Mouse (Mus musculus): ENCODE measurements at regions not wholly inside any gene's neighbourhood (a gene's known extent, or its start where the extent isn't known, plus 50 kb on each side); places are given as distances from the start of the nearest gene placed in this dataset.

DNA sequence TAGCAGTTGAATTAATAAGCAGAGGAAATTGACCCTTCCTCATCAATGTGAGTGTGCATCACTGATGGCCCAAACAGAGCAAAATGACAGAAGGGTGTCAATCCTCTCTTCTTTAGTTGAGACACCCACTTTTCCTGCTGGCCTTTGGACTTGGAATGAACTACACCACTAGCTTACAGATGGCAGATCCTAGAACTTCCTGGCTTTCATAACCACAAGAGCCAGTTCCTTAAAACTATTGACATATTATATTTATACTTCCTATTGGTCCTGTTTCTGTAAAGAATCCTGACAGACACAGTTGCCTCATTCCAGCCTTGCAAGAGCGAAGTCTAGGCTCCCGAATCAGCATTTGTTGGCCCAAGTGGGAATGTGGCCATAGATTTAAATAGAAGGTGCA is 185.4 kb upstream of the Eif4g2 start:
- WGBS (ENCODE audit: insufficient replicate concordance), result 59% methylated on average over 2 of the region's 2 CpGs
- no peaks in the 10 kb centered on the region for H3K4me1 ChIP-seq (replicated peaks; ENCODE audit: control insufficient read depth in 2 of 2, insufficient read depth in 2 of 2, low read length in 1 of 2)
- no peaks in the 10 kb centered on the region for H3K36me3 ChIP-seq (replicated peaks; ENCODE audit: control insufficient read depth, insufficient read depth, low read depth)
- ATAC-seq (ENCODE audit: insufficient read depth), result no peak
- no peak overlapping the region for H3K4me2 ChIP-seq (ENCODE audit: low read depth)
- H3K27me3 ChIP-seq (ENCODE audit: control insufficient read depth, insufficient read depth, low read length), result no peaks in the 10 kb centered on the region
- no peak overlapping the region for H3K27ac ChIP-seq
- H3K9ac ChIP-seq (replicated peaks), result no peak overlapping the region
- no peak overlapping the region for H3K4me3 ChIP-seq (ENCODE audit: insufficient read depth in 1 of 2, low read depth in 2 of 2, low read length in 2 of 2)
- DNase-seq (ENCODE audit: low read depth in 3 of 3, low spot score in 3 of 3), result no peak
- H3K9me3 ChIP-seq (ENCODE audit: control insufficient read depth, low read length), result no peaks in the 10 kb centered on the region
- TF ChIP-seq CTCF (IDR thresholded peaks at IDR 0.05; ENCODE audit: low read depth) (no peak), EP300 (IDR thresholded peaks at IDR 0.05; ENCODE audit: low read depth) (no peak)

DNA sequence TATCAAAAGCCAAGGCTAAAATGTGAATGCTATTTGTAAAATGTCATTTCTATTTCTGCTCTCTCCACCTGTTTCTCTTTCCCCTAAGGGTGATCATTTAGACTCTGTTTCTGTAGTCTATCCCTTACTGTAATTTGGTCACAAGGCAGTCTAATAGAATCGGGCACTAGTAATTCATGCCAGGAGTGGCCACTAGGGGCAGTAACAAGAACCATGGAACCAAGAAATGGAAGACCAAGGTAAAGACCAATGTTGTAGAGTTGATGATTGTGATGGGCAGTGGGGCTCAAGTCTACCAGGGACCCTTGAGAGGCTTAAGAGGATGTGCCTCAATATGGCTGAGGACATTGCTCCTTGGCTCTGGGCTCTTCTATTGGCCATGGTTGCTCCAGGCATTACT is 180.5 kb upstream of the Eif4g2 start:
- Histone ChIP-seq H3K9me3 (ENCODE audit: control insufficient read depth, low read length) (no peaks in the 10 kb centered on the region), H3K27ac (no peak overlapping the region), H3K27me3 (ENCODE audit: control insufficient read depth, insufficient read depth, low read length) (no peaks in the 10 kb centered on the region), H3K4me2 (ENCODE audit: low read depth) (no peak overlapping the region), H3K4me1 (replicated peaks; ENCODE audit: control insufficient read depth in 2 of 2, insufficient read depth in 2 of 2, low read length in 1 of 2) (no peaks in the 10 kb centered on the region), H3K4me3 (ENCODE audit: insufficient read depth in 1 of 2, low read depth in 2 of 2, low read length in 2 of 2) (no peak overlapping the region), H3K36me3 (replicated peaks; ENCODE audit: control insufficient read depth, insufficient read depth, low read depth) (no peaks in the 10 kb centered on the region), H3K9ac (replicated peaks) (no peak overlapping the region)
- DNase-seq (ENCODE audit: low read depth in 3 of 3, low spot score in 3 of 3) (peak in 1 of 3 experiments; percentile 4), ATAC-seq (ENCODE audit: insufficient read depth) (no peak)
- WGBS (ENCODE audit: insufficient replicate concordance), result 58% methylated on average over 1 of the region's 1 CpGs
- TF ChIP-seq EP300 (IDR thresholded peaks at IDR 0.05; ENCODE audit: low read depth) (no peak), CTCF (IDR thresholded peaks at IDR 0.05; ENCODE audit: low read depth) (peak; percentile 61)

DNA sequence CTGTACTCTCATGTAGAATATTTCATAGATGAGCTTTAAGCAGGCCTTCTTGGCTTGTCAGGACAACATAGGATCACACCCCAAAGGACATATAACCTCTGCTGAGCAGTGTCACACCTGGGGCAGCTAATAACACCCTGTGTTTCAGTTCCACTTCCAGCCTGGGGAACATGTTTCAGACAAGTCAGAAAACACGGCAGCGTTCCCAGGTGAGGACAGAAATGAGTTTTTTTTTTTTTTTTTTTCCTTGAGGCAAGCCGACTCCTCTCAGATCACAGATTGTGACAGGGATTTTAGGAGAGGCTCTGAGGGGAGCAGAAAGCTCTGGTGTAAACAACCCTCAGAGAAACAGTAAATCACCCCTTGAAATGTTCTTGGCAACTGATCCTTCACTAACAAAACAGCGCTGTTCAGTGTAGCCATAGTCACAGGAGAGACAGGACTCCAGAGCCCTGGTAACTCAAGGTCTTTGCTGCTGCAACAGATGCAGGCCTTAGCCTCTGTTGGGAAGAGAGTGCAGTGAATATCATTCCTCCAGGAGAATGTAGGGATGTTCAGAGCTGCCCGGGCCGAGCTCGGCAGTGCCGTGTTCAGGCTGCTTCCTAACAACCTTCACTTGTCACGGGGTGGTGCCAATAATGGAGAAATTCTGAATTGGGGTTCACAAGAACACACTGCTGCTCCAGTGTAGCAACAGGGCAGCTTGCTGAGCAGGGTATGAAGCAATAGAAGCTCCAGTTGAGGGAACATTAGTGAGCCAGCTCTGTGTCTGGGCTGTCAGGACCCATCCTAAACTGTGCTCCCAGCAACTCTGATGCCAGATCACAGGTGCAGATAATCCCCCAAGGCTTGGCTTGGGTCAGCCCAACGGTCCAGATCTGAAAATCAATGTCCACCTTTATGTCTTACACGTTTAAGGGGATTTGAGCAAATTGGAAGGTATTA is 177.1 kb upstream of the Eif4g2 start:
- Histone ChIP-seq H3K4me1 (replicated peaks; ENCODE audit: control insufficient read depth in 2 of 2, insufficient read depth in 2 of 2, low read length in 1 of 2) (no peaks in the 10 kb centered on the region), H3K27ac (no peak overlapping the region), H3K4me3 (ENCODE audit: insufficient read depth in 1 of 2, low read depth in 2 of 2, low read length in 2 of 2) (no peak overlapping the region), H3K36me3 (replicated peaks; ENCODE audit: control insufficient read depth, insufficient read depth, low read depth) (no peaks in the 10 kb centered on the region), H3K9ac (replicated peaks) (no peak overlapping the region), H3K27me3 (ENCODE audit: control insufficient read depth, insufficient read depth, low read length) (no peaks in the 10 kb centered on the region), H3K4me2 (ENCODE audit: low read depth) (no peak overlapping the region), H3K9me3 (ENCODE audit: control insufficient read depth, low read length) (no peaks in the 10 kb centered on the region)
- no peak for ATAC-seq (ENCODE audit: insufficient read depth)
- TF ChIP-seq EP300 (IDR thresholded peaks at IDR 0.05; ENCODE audit: low read depth), result no peak
- TF ChIP-seq CTCF (IDR thresholded peaks at IDR 0.05; ENCODE audit: low read depth), result no peak
- WGBS (ENCODE audit: insufficient replicate concordance), result 66% methylated on average over 11 of the region's 11 CpGs
- DNase-seq (ENCODE audit: low read depth in 3 of 3, low spot score in 3 of 3), result no peak

DNA sequence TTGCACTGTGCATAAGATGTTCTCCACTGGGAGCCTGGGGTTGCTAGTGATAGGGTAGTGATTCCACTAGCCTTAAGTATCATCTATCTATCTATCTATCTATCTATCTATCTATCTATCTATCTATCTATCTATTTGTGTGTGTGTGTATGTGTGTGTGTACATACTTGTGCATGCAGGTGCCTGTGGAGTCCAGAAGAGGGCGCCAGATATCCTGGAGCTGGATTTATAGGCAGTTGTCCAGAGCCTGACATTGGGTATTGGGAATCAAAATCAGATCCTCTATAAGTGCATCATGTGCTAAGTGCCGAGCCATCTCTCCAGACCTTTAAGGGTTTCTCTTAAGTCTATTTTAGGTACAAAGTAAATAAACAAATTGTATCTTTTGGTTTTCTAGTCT is 175.0 kb upstream of the Eif4g2 start:
- WGBS (ENCODE audit: insufficient replicate concordance), result 56% methylated on average over 2 of the region's 2 CpGs
- H3K36me3 ChIP-seq (replicated peaks; ENCODE audit: control insufficient read depth, insufficient read depth, low read depth), result no peaks in the 10 kb centered on the region
- H3K9me3 ChIP-seq (ENCODE audit: control insufficient read depth, low read length), result no peaks in the 10 kb centered on the region
- DNase-seq (ENCODE audit: low read depth in 3 of 3, low spot score in 3 of 3), result no peak
- H3K4me2 ChIP-seq (ENCODE audit: low read depth), result no peak overlapping the region
- TF ChIP-seq EP300 (IDR thresholded peaks at IDR 0.05; ENCODE audit: low read depth) (no peak), CTCF (IDR thresholded peaks at IDR 0.05; ENCODE audit: low read depth) (peak; percentile 26)
- no peak for ATAC-seq (ENCODE audit: insufficient read depth)
- no peak overlapping the region for H3K4me3 ChIP-seq (ENCODE audit: insufficient read depth in 1 of 2, low read depth in 2 of 2, low read length in 2 of 2)
- H3K27ac ChIP-seq, result no peak overlapping the region
- no peaks in the 10 kb centered on the region for H3K4me1 ChIP-seq (replicated peaks; ENCODE audit: control insufficient read depth in 2 of 2, insufficient read depth in 2 of 2, low read length in 1 of 2)
- H3K9ac ChIP-seq (replicated peaks), result no peak overlapping the region
- H3K27me3 ChIP-seq (ENCODE audit: control insufficient read depth, insufficient read depth, low read length), result no peaks in the 10 kb centered on the region

DNA sequence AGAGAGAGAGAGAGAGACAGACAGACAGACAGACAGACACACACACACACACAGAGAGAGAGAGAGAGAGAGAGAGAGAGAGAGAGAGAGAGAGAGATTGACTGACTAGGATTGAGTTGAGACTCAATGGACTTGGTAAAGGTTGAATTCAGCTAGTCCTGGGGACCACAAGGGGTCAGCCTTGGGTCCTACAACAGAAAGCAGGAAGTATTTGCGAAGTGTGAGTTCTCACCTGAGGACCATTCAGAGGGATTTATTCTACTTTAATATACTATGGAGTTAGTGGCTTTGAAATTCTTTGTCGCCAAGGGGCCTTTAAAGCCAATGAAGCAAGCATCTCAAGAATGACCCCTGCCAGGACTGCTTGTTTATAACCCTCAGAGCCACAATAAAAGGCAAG is 173.4 kb upstream of the Eif4g2 start:
- Histone ChIP-seq H3K9ac (replicated peaks) (no peak overlapping the region), H3K27ac (no peak overlapping the region), H3K4me3 (ENCODE audit: insufficient read depth in 1 of 2, low read depth in 2 of 2, low read length in 2 of 2) (no peak overlapping the region), H3K4me1 (replicated peaks; ENCODE audit: control insufficient read depth in 2 of 2, insufficient read depth in 2 of 2, low read length in 1 of 2) (no peaks in the 10 kb centered on the region), H3K27me3 (ENCODE audit: control insufficient read depth, insufficient read depth, low read length) (no peaks in the 10 kb centered on the region), H3K36me3 (replicated peaks; ENCODE audit: control insufficient read depth, insufficient read depth, low read depth) (no peaks in the 10 kb centered on the region), H3K4me2 (ENCODE audit: low read depth) (no peak overlapping the region), H3K9me3 (ENCODE audit: control insufficient read depth, low read length) (no peaks in the 10 kb centered on the region)
- no peak for ATAC-seq (ENCODE audit: insufficient read depth)
- WGBS (ENCODE audit: insufficient replicate concordance), result 40% methylated on average over 2 of the region's 2 CpGs
- DNase-seq (ENCODE audit: low read depth in 3 of 3, low spot score in 3 of 3), result no peak
- TF ChIP-seq CTCF (IDR thresholded peaks at IDR 0.05; ENCODE audit: low read depth), result no peak
- no peak for TF ChIP-seq EP300 (IDR thresholded peaks at IDR 0.05; ENCODE audit: low read depth)

Measured in liver, embryonic 14.5 days (tissue).